Mouse (Mus musculus): ENCODE data around the gene Evi2a. TPM values are rescaled to one million over a fixed set of nuclear protein-coding genes. Genes with fewer than 3 reads are reported as not detected.

Evi2a gene
- total RNA-seq, 2 experiments from 2014 or later = 18.7 to 23.6 TPM

Other genes with a start within 250 kb of the Evi2a start
- gene Gm9964, start 233.7 kb downstream of the Evi2a start, total RNA-seq (2021) = under 1 TPM; 0.73 to 0.91 TPM
- gene Nf1, start 190.9 kb downstream of the Evi2a start, total RNA-seq (2021) = 100 to 1,000 TPM; 103 to 117 TPM
- gene Omg, start 26.5 kb downstream of the Evi2a start, total RNA-seq (2021) = 100 to 1,000 TPM in 1 of 2 experiments, 10 to 100 TPM in 1; 95.9 to 101 TPM
- under 1 TPM; 0.28 to 0.66 TPM for gene Evi2b, start 6.8 kb downstream of the Evi2a start, total RNA-seq (2021)
- gene Evi2, start within 50 bp of the Evi2a start, total RNA-seq (2021) = under 1 TPM; 0.10 to 0.14 TPM
- 100 to 1,000 TPM; 165 to 167 TPM for gene Rab11fip4, start 60.6 kb upstream of the Evi2a start, total RNA-seq (2021)

All from layer of hippocampus, postnatal 25 days (tissue).